Mouse (Mus musculus) cortical plate, adult 2 months (tissue): Measurements from ENCODE around the gene Dohh.

Source experiments
- CTCF ChIP-seq: fragments of 200-500 bp; IDR thresholded peaks from 2 replicates; pipeline ENCODE4 v1.5.1; 2011; ENCODE audit warnings: mild to moderate bottlenecking, control low read depth, low read length; ENCODE audit not compliant: insufficient read depth; ENCODE audit errors: extremely low read depth
- POLR2A ChIP-seq: fragments of 200-500 bp; IDR thresholded peaks from 2 replicates; pipeline ENCODE4 v1.6.1; 2011; ENCODE audit warnings: mild to moderate bottlenecking, low read length, control low read depth; ENCODE audit not compliant: insufficient read depth; ENCODE audit errors: extremely low read depth

DNA sequence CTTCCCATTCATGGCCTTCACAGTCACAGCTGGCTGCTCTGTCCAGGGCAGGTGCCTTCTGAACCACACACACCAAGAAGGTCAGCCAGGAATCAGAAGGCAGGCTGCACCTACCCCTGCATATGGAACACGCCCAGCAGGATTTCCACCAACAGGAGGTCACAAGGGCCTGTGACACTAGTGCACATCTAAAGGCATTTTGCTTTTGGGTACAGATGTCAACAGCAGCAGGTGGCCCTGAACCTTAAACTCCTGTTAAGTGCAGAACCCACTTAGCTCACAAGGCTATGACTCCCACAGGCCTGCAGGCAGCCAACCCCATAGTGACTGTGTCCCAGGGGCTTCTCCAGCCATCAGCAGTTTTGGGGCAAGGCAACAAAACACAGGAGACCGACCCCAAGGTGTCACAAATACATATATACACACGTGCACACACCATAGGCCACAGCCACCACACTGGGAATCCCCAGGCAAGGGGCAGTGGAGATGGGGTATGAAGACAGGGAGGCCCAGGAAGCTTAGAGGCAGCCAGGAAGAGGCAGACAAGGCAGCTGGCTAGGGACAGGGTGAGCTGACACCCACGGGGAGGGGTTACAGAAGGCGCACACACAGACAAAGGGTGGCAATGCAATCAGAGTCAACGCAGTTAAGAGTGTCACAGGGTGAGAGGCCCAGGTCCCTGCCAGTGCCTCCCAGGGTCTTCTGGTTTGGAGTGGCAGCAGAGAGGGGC is 17.6 kb upstream of the Dohh start:
- TF ChIP-seq CTCF (no peak), POLR2A (0 out of 2 replicates have a peak, but pooled peaks have one; percentile 15)
